Mouse (Mus musculus): ENCODE results near the gene Gtf2a2.
"Not testable (repeated sequence)": the region's sequence is repeated elsewhere in the genome, so short reads cannot be mapped to it uniquely, and the experiment has no call there.

The Gtf2a2 gene

GRCm38 (mm10) chr9:70015632-70016031, 3.3 kb downstream of the Gtf2a2 start:
- in situ Hi-C loops (cut with MboI, MseI): no loop called here

- in situ Hi-C loops (cut with MboI, MseI): no loop called here
Observed at GRCm38 (mm10) chr9:70018879-70019278, 6.5 kb downstream of the Gtf2a2 start.

- in situ Hi-C loops (cut with MboI, MseI): no loop called here
Observed at GRCm38 (mm10) chr9:70021610-70022009, 9.3 kb downstream of the Gtf2a2 start.

GRCm38 (mm10) chr9:70022083-70022482, 9.7 kb downstream of the Gtf2a2 start:
- in situ Hi-C loops (cut with MboI, MseI): no loop called here

- in situ Hi-C loops (cut with MboI, MseI): not testable (repeated sequence)
Observed at GRCm38 (mm10) chr9:70023615-70024014, 11.3 kb downstream of the Gtf2a2 start.

DNA sequence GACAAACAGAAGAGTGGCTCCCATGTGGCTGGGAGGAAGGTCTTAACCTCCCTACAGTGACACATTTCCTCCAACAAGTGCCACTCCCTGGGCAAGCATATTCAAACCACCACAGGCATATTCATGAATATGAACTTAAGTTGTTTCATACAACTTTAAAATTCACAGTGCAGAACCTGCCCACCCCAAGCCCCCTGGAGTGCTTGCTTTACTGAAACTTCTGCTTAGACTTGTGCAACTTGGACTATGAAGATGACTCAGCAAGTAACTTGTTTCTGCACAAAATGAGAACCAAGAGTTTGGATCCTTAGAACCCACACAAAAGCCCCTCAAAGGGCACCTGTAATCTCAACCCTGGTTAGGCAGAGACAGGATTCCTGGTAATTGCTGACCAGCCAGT, 12.3 kb downstream of the Gtf2a2 start:
- in situ Hi-C loops (cut with MboI, MseI): loop anchor here (5.0 kb wide), 1 partner anchor 53 kb away; no protein-coding TSS in a partner anchor

DNA sequence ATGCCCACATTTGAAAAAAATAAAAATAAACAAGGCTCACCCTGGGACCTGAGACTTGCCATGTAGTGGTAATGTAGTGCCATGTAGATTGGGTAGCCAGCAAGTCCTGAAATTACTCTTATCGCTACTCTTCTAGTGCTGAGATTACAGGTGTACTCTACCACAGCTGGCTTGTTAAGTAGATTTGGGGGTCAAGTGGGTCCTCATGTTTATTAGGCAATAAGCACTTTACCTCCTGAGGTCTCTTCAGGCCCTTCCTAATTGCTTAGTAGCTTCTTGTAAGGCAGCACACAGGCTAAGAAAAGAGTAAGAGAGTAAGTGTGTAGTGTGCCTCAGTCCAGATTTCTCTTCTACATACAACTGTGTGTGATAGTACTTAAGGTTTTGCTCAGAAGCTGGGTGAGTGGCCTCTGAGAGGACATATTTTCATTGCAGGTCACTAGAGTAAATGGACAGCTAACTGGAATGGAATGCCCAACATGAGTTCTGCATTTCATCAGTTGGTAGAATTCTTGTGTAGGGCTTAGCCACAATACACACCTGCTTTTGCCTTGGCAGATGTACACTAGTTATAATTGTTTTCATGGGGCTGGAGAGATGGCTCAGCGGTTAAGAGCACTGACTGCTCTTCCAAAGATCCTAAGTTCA, 13.1 kb downstream of the Gtf2a2 start:
- in situ Hi-C loops (cut with MboI, MseI): loop anchor here (5.0 kb wide), 1 partner anchor 52 kb away; no protein-coding TSS in a partner anchor

DNA sequence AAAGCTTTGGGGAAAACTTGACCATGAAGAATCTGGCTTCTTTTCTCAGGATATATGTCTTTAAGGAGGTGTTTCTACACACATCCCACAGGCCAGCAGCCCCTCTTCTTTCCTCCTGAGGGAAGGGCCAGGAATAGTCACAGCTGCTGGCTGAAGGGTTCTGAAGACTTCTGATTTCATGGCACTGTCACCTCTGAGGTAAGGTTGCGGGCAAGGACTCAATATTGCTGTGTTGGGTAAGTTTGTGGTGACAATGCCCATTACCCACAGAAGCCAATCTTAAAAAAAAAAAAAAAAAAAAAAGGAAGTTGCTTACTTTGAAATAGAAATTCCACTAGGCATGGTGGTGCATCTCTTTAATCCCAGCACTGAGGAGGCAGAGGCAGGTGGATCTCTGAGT, 19.8 kb downstream of the Gtf2a2 start:
- in situ Hi-C loops (cut with MboI, MseI): no loop called here

DNA sequence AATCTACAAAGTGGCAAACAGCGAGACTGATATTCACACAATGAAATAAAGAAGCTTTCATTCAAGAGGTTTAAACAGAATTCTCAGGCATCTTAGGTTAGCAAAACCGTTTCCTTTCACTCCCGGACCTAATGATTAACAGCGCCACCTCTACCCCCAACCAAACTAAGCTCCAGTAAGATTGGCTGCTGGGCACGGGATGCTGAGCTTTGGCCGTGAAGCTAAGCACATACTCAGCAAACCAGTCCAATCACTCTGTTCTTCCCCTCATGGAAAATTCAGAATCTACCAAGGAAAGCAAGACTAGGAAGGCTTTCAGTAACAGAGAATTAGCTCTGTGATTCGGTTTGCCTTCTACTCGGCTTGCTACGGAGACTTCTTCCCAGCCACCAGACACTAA, 20.7 kb downstream of the Gtf2a2 start:
- in situ Hi-C loops (cut with MboI, MseI): no loop called here

- in situ Hi-C loops (cut with MboI, MseI): no loop called here
Observed at GRCm38 (mm10) chr9:70034702-70035101, 22.4 kb downstream of the Gtf2a2 start.

DNA sequence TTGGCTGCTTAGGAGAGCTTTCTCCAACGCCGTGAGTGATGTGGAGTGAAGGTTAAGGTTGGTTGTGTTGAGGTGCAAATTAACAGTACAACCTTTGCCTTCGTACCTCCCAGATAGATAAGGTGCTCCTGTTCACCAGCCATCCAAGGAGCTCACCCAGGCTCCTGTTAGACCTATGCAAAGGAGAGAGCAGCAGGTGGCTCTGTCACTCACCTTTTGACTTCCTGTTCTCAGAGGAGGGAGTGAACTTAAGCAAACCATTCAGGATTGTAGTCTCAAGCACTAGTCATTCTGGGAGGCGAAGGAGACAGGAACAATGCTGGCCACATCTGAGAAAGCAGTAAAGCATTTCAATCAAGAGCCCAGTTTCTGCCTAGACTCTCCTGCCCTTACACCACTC, 24.3 kb downstream of the Gtf2a2 start:
- in situ Hi-C loops (cut with MboI, MseI): no loop called here

DNA sequence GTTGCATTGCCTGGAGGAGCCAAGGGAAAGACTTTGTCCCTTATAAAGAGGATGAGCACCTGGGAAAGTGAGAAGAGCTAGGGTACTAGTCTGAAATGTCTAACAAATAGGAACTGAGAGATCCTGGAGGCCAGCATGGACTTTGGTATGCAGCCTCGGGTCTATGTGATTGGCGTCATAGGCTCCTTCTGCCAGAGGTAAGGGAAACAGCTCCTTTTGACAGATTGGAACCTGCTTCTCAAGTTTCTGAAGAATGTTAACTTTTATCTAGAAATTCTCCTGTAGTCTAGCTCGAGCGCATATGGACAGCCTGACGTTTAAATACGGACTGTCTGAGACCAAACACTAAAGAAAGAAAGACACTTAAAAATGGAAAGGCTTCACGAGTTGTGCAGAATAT, 25.6 kb downstream of the Gtf2a2 start, which contains the start of gene Gcnt3:
Gene Gcnt3 (minus strand): TSS at position 101 of the 400 bp plus-strand sequence.
- in situ Hi-C loops (cut with MboI, MseI): no loop called here

DNA sequence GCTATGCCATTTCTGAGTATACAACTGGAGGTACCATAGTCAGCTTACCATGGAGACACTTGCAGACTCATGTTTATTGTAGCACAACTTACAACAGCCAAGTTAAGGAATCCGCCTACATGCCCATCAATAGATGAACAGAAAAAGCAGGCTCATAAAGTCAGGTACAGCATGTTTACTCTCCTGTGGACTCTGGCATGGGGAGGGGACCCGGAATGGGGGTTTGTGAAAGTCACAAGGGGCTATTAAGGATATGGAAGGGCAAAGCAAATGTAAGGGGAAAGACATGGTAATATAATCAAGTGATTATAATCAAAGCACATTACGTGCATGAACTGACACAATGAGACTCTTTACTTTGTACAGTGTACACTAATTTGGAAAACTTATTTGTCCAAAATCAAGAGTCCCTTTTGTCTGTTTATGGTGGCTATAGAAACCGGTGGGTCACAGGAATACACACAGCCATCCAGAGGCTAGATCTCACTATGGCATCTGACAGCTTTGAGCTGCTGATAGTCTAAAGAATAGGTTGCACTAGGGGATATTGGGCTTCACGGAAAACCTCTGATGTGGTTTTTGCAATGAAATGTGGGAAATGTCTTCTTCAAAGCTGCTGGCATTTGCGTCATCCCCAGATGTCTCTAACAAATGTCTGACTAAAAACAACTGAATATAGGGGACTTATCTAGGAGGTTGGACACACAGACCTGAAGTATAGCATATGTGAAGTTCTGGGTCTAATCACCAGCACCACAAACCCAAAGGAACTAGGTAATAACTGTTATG, 27.4 kb downstream of the Gtf2a2 start:
- in situ Hi-C loops (cut with MboI, MseI): no loop called here

GRCm38 (mm10) chr9:70040570-70040969, 28.2 kb downstream of the Gtf2a2 start:
- in situ Hi-C loops (cut with MboI, MseI): no loop called here

GRCm38 (mm10) chr9:70042137-70042536, 29.8 kb downstream of the Gtf2a2 start:
- in situ Hi-C loops (cut with MboI, MseI): no loop called here

- in situ Hi-C loops (cut with MboI, MseI): no loop called here
Observed at GRCm38 (mm10) chr9:70042935-70043334, 30.6 kb downstream of the Gtf2a2 start.

DNA sequence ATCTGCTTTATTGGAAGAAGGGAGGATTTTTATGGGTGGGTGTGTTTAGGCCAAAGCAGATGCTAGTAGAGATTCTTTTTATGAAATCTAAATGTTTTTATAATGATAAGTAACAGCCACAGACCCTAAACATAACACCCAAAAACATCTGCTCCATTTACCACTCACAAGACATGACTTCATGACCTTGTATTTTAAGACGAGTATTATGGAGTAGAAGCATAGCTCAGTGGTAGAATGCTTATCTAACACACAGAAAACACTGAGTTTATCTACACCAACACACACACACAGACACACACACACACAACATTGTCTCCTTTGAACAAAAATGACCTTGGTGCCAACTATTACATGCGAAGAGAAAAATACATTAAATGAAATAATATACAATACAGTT, 32.5 kb downstream of the Gtf2a2 start:
- in situ Hi-C loops (cut with MboI, MseI): loop anchor here (5.0 kb wide), 1 partner anchor 58 kb away; the partner anchor contains the start of gene Bnip2

- in situ Hi-C loops (cut with MboI, MseI): loop anchor here (5.0 kb wide), 1 partner anchor 59 kb away; the partner anchor contains the start of gene Bnip2
Observed at GRCm38 (mm10) chr9:70046255-70046654, 33.9 kb downstream of the Gtf2a2 start.

DNA sequence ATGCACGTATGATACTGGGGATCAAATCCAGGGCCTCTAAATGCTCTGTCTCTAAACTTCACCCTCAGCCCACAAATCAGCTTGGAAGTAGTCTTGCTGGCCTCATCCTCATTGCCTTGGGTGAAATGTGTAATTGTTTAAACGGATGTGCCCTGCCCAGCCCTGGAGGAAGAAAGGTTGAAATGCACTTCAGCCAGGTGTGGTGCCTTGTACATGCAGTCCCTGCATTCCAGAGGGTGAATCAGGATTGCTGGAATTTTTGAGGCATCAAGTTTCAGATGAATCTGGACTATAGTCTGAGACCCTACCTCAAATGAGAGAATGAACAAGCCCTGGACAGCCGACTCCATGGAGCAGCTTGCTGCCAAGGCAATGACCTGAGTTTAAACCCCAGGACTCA, 35.5 kb downstream of the Gtf2a2 start:
- in situ Hi-C loops (cut with MboI, MseI): loop anchor here (5.0 kb wide), 1 partner anchor 61 kb away; the partner anchor contains the start of gene Bnip2

DNA sequence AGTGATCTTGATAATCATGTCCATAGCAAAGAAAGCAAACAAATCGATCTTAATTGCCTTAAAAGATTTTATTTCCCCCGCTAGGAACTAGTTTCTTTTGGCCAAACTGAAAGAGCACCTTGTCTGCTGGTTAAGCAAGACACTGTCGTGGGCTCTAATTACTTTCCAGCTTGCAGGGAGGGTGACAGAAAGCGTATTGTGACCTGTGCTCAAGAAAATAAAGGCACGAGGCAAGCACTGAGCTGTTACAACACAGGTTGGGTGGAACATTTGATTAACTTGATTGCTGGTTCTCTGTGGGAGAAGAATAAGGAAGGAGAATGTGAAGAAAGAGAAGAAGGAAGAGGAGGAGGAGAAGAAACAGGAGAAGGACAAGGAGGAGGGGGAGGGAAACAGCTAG, 35.9 kb downstream of the Gtf2a2 start:
- in situ Hi-C loops (cut with MboI, MseI): loop anchor here (5.0 kb wide), 1 partner anchor 61 kb away; the partner anchor contains the start of gene Bnip2

DNA sequence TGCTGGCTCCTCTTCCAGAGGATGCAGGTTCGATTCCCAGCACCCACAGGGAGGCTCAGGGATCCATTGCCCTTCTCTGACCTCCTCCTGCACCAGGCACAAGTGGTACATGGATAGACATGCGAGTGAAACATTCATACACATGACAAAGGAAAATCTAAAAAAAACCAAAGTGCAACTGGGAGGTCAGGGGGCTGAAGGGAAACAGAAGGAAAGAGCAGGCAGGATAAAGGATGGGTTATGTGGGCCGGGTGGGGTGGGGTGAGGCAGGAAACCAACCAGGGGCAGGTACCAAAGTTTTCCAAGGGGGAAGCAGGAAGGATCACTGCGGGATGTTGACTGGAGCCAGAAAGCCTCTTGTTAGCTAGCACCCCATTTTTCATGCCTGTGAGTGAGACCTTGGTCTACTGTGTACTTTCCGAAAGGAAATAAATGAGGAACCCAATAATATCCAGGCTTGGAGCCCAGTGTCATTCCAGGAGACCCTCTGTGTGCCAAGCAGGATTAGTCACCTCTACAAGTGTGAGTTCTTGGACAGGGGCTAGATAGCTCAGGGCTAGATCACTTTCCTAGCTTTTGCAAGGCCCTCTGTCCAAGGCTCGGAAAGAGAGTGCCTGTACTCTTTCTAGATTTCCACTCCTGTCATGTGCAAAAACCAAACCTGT, 36.5 kb downstream of the Gtf2a2 start:
- in situ Hi-C loops (cut with MboI, MseI): loop anchor here (5.0 kb wide), 1 partner anchor 62 kb away; the partner anchor contains the start of gene Bnip2

GRCm38 (mm10) chr9:70049416-70049783, 37.0 kb downstream of the Gtf2a2 start:
- in situ Hi-C loops (cut with MboI, MseI): loop anchor here (5.0 kb wide), 1 partner anchor 62 kb away; the partner anchor contains the start of gene Bnip2
